Mouse (Mus musculus) layer of hippocampus, adult 8-10 months (tissue): ENCODE data around the gene Six1. TPM values are rescaled to one million over a fixed set of nuclear protein-coding genes. Genes with fewer than 3 reads are reported as not detected.
"Not testable (repeated sequence)": the region's sequence is repeated elsewhere in the genome, so short reads cannot be mapped to it uniquely, and the experiment has no call there.

Experiments used
- DNase-seq, 2 experiments: peaks; one replicate each; pipeline ENCODE4 v3.0.0; 2022; ENCODE audit warnings: low spot score in 2 of 2
- total RNA-seq, 4 experiments: library from RNA; stranded (reverse); gene quantifications; 2 replicates each; pipeline ENCODE4 v1.2.4; 2022

The Six1 gene
- under 1 TPM in 3 of 4 experiments, not detected in 1; 0.14 to 0.19 (median 0.18) TPM for total RNA-seq

DNA sequence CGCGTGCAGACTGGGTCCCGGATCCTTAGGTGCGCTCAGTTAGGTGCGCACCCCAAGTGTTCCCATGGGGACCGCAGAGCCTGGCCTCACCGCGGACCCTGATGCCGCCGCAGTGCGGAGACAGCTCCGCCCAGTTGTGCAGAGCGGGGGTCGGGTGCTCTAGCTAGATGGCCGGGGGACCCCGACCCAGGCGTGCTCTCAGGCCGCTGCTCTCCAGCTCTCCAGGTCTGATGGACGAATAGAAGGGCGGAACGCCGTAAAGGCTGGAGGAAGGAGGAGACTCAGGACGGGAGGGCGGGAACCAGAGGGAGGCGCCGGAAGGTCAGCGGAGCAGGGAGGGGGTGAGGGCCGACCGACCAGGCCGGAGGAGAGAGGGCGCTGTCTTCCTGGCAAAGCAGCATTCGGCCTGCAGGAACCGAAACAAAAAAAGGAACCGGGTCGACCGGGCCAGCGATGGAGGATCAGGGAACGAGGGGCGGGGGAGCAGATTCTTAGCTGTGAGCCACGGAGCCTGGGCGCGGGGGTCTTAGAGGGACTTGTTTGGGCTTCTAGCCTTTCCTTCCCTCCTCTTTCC is at the start of gene Six1:
TSS of gene Six1 (minus strand) at position 220 of the 574 bp plus-strand sequence.
- DNase-seq: no peak

DNA sequence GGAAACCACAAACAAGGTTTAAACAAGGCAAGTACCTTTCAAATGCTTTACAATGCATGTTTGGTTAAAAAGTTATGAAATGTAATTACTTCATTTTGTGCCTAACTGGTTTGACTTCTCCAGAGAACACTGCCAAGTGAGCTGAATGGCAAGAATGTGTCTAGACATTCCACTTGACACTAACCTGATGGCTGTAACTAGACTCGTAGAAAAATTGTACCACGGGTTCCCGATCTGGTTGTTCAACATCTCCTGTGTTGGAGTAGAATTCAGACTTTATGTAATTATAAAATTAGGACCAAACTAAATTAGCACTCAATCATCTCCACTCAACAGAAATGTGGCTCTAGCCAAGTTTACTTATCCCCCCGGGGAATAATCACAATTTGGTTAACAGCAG is 44.9 kb upstream of the Six1 start:
- no peak for DNase-seq

- not testable (repeated sequence) for DNase-seq
Observed at GRCm38 (mm10) chr12:73096177-73096576, 42.5 kb upstream of the Six1 start.

- DNase-seq: no peak
Observed at GRCm38 (mm10) chr12:73094605-73095004, 40.9 kb upstream of the Six1 start.

GRCm38 (mm10) chr12:73094189-73094588 is 40.5 kb upstream of the Six1 start:
- no peak for DNase-seq

DNA sequence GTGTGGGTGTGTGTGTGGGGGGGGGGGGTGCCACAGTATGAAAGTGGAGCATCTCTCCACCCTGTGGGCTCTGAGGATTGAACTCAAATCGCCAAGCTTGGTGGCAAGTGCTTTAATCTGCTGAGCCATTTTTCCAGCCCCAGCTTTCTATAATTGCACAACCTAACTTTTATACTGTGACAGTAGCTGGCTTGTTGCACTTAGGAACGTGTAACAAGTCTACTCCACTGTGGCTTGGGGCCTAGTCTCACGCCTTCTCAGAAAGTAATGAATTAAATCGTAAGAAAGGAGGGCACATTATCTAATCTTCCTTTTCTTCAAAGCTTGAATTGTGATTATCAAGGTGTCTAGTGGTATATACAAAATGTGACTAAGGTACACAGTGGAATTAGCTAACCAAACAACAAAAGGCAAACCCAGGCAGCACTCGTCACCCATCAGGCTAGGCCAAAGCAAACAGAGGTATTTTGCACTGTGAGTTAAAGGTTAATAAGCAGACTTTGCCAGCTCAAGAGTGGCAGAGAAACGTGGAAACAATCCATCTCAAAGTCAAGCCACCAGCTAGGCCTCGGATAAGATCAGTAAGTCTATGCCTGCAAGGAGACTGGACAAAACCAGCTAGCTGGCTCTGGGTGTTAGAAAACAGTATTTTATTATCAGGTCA is 37.1 kb upstream of the Six1 start:
- no peak for DNase-seq

GRCm38 (mm10) chr12:73088911-73089310 is 35.2 kb upstream of the Six1 start:
- no peak for DNase-seq

- no peak for DNase-seq
Observed at GRCm38 (mm10) chr12:73088500-73088899, 34.8 kb upstream of the Six1 start.

DNA sequence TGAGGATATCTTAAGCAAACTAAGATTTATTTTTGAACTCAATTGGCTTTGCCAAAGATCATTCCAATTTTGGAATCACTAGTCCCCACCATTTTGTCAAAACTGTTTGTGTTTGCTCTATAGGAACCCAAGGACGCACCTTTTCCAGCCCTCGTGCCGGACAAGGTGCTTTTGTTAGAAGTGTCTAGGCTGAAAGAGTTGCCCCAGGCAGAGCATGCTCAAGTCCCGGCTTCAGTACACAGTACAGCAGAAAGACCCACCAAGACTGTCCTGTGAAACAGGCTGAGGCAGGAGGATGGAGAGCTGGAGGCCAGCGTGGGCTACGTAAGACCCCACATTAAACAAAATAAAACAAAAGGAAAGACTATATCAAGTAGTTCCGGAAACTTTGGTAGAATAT is 33.4 kb upstream of the Six1 start:
- DNase-seq: no peak

- no peak for DNase-seq
Observed at GRCm38 (mm10) chr12:73085739-73086630, 32.3 kb upstream of the Six1 start.

DNA sequence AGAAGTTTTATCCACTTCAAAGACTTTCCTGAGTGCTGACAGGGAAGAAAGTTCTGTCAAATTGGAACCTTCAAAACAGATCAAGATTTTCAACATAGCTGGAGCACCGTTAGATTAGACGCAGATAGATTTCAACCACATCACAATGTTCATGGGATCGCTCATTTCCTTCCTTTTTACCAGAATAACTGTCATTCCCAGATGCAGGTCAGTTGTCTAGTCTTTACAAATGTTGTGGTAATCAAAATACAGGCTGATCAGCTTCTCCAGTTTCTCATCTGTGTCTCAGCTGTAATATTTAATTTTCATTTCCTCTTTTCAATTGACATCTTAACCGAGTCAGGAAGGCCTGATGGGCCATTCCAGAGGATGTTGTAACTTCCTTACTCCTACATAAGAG is 30.1 kb upstream of the Six1 start:
- DNase-seq: no peak

GRCm38 (mm10) chr12:73081828-73082227 is 28.1 kb upstream of the Six1 start:
- not testable (repeated sequence) for DNase-seq

GRCm38 (mm10) chr12:73060805-73061410 is 7.2 kb upstream of the Six1 start:
- no peak for DNase-seq

- DNase-seq: no peak
Observed at GRCm38 (mm10) chr12:73057492-73057891, 3.8 kb upstream of the Six1 start.

DNA sequence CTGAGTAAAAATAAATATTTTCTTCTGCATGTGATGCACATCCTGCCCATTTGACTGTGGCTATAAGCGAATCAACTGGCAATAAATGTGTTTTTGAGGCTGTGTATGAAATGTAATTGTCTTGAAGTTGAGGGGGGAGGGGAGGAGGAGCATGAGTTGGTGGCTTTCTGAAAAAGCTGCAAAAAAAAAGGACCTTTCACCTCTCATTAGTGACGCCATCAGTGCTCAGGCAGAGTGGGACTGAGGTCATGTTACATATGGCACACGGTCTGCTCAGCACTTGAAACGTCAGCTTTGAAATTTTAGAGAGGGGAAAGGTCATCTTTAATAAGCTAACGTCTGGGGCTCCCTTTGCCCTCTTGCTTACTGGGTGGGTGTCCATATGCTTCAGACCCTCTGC is 1.8 kb upstream of the Six1 start:
- no peak for DNase-seq

DNA sequence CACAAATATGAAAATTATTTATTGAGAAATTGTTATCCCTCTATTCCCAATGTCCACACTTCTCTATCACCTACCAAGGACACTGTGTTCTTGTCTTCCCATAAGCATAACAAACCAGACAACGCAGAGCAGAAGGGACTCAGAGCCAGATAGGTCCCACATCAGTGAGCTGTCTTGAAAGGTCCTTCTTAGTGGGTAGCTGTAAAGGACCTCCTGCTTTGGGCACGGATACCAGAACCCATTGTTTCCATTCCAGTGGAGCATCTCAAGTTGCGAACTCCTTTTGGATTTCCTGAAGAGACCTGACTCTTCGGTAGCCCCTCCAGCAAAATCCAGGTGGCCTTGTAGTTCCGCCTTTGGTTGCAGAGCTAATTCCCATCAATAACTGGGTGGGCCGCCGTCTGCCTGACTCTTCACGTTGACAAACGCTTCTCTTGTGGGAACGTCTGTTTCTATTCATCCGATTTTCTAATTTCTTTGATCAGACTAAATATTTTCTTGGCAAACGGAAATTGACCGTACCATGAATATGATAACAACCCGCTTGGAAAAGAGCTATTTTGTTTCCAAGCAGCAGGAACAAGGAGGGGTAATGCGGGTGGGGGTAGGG is 994 bp upstream of the Six1 start:
- no peak for DNase-seq

- no peak for DNase-seq
Observed at GRCm38 (mm10) chr12:73052651-73053591, 766 bp downstream of the Six1 start.

DNA sequence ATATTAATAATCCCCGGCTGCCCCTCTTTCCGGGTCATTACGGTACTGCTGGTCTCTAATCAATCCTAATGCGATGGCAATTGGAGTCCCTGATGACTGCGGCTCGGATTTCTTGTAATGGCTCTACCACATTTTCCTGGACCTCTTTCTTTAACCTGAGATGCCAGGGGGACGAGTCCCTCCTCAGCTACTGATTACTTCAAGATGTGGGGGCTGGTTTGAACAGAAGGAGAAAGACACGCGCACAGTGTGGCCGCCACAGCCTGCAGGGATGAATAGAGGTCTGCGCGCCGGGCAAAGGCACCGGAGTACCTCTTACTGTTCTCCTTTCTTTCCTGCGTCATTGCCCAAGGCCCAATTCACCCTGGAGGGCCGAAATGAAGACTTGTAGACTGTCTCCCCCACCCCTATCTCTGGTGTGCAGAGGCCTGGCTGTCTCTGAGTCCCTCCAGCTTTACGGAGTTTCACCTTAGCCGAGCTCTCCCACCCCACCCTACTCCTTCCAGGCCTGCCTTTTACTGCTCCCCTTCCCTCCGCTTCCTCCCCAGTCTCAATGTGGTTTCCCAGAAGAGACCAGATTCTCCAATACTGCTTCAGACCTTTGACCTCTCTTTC is 1.5 kb downstream of the Six1 start:
- DNase-seq: no peak

GRCm38 (mm10) chr12:73050811-73051580 is 2.7 kb downstream of the Six1 start:
- DNase-seq: no peak
